Mouse (Mus musculus) embryonic stem cell, embryonic (primary cell): ENCODE measurements around the gene Dnah7b.
"Not testable (repeated sequence)": the region's sequence is repeated elsewhere in the genome, so short reads cannot be mapped to it uniquely, and the experiment has no call there.

Experiments
- CTCF ChIA-PET, 4 experiments: fragments of 300-600 bp in 2 of 4; fragments of 350-600 bp in 2 of 4; sonication (Branson Sonifier 250); formaldehyde crosslinking; loops; one replicate each; lab custom pipeline; 2022; ENCODE audit warnings: inconsistent platforms in 2 of 4; lab: Charles Lee
- POLR2A ChIA-PET, 4 experiments: fragments of 300-600 bp in 2 of 4; fragments of 350-600 bp in 2 of 4; sonication (Branson Sonifier 250); formaldehyde crosslinking; loops; one replicate each; lab custom pipeline; 2022; ENCODE audit warnings: antibody characterized with exemption in 4 of 4, inconsistent platforms in 1 of 4; lab: Charles Lee

Gene Dnah7b

DNA sequence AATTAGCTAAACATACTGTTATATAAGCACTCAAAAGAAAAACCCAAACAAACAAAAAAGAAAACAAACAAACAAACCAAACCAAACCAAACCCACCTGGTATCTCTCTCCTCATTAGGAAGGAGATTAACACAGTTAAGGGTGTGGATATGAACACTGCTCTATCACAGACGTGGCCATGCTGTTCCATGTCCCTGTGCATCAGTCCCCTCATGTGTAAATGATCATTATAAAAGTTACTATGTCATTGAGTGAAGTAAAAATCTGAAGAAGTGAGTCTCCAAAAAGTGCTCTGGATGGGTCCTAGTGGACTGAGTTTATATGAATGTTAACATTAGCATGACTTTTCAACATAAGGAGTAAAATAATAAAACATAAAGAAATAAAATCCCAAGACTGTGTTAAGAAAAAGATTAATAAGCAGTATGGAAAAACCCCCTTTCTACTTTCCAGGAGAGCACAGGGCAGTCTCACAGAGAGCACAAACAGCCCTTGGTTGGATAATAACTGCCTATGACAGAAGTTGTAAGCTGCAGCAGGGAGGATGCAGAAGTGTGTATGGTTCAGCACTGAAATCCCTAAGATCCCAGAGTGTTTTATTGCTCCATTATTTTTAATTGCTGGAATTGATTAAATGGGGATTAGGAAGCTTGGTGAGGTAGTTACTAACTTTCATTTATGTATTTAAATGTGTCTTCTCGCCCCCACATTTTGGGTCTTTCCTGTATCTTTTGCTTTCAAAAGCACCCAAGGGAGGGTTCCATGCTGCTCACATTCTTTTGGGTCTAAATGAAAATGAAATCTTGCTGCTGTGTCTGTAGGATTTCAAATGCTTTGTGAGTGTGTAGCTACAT, 212.2 kb downstream of the Dnah7b start:
- CTCF ChIA-PET, POLR2A ChIA-PET: not testable (repeated sequence)

DNA sequence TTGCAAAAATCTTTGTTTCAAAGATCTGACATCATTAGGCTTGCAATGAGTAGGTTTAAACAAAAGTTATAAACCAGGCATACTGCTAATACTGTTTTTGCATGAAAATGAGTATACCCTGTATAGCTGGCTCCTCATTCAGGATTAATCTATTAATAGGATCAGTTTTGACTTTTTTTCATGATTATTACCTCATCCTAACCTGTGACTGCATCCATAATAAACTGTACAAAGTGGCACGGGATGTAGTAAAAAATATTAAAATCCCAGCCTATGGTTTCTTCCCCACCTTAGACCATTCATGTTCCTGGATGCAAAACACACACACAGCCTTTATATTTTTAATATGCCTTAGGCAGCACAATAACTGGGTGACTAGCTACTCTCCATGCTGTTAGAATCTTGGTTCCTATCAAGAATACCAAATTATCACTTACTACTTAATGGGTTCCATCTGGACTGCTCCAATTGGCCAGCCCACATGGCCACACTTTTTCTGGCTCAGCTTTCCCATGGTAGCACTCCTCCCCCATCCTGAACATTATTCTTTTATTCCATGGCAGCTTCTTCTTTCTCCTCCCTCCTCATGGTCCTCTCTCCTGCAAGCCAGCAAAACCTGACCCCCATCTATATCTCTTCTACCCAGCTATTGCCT, 212.9 kb downstream of the Dnah7b start:
- CTCF ChIA-PET, POLR2A ChIA-PET: not testable (repeated sequence)

DNA sequence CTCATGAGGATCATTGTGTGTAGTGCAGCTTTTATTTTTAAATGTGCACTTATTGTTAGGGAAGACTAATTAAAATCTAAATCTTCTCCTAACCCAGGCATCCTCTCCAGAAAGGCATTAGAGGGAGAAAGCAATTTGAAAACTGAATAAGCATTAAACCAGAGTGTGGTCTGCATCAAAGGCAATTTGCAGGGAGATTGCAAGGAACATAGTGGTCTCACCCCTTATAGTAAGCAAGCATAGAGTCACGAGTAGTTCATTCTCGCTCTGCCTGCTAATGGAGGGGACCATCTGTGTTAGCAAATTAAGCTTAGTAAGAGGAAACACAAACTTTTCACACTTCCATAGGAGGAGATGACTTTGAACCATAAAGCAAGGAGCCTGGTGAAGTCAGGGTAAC, 228.3 kb downstream of the Dnah7b start:
- CTCF ChIA-PET, POLR2A ChIA-PET: not testable (repeated sequence)

DNA sequence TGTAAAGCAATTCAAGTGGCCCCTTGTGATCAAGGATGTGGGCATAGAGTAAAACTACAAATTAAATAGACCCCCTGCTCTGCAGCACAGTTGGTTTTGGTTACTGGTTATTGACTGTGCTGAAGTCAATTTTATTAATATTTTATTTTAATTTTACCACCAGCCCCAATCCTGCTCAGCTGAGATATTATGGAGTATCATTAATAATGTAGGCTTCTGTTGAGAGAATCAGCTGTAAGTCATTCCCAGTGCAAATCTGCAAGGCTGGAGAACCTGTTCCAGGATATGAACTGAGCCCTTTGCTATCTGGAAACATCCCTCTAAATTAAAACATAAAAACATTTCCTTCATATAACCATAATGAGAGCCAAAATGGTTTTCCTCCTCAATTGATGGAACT, 259.8 kb downstream of the Dnah7b start:
- CTCF ChIA-PET, POLR2A ChIA-PET: not testable (repeated sequence)

- CTCF ChIA-PET, POLR2A ChIA-PET: not testable (repeated sequence)
Measured at GRCm38 (mm10) chr1:46345301-46345700, 279.2 kb downstream of the Dnah7b start.

DNA sequence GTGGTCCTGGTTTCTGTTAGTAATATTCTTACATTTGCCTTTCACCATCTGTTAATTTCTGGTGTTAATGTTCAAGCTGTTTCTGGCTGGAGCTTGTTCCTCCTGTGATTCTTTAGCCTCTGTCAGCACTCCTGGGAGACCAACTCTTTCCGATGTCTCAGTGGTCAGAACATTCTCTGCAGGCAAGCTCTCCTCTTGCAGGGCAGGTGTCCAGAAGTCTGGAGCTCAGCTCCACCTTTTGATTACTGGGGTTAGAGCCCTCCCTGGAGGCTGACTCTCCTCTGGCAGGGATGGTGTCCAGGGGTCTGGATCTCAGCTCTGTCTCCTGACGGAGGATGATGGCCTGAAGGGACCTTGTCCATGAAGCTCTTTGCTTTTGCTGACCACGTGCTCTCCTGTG, 314.5 kb downstream of the Dnah7b start:
- CTCF ChIA-PET, result not testable (repeated sequence)

DNA sequence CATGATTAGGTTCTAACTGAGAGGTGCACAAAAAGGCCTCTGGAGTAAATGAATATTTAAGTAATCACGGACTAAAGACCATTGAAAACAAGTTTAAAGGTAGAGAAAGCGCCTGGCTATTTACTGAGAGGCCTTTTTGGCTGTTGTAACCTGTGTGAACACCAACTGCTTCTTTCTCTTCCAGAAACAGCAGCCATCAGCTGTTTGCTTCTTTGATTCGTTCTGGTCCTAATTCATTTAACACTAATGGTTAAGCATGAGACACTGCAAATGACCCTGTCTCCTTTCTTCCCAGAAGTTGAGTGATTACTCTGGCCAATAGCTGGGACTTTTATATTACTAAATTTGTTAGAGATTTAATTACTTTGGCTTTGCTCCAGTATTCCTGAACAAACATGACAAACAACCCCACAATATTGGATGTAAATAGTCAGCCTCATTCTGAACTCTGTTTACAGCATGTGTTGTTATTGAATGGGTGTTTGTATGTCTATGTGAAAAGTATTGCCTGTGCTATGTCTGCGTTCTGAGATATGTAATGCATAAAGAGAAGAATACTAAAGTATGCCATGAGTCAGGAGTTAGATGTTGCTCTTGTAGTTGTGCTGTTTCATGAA, 328.7 kb downstream of the Dnah7b start:
- CTCF ChIA-PET, POLR2A ChIA-PET: not testable (repeated sequence)

More for the DNA sequence above, 314.5 kb downstream of the Dnah7b start:
- POLR2A ChIA-PET, result not testable (repeated sequence)

GRCm38 (mm10) chr1:46408324-46409115, 342.4 kb downstream of the Dnah7b start:
- POLR2A ChIA-PET, result no interaction called here
- CTCF ChIA-PET, result no interaction called here

- POLR2A ChIA-PET, result not testable (repeated sequence)
- CTCF ChIA-PET, result interaction anchor here in 1 of 4 experiments (0.6 kb wide), 1 partner anchor 348 kb away, joined by 3 read pairs; no protein-coding TSS in a partner anchor
Measured at GRCm38 (mm10) chr1:46414798-46415197, 348.7 kb downstream of the Dnah7b start.

GRCm38 (mm10) chr1:46416946-46417345, 350.8 kb downstream of the Dnah7b start:
- CTCF ChIA-PET, result not testable (repeated sequence)

GRCm38 (mm10) chr1:46418966-46419365, 352.9 kb downstream of the Dnah7b start:
- POLR2A ChIA-PET, result not testable (repeated sequence)

More at GRCm38 (mm10) chr1:46416946-46417345, 350.8 kb downstream of the Dnah7b start:
- POLR2A ChIA-PET, result not testable (repeated sequence)

More at GRCm38 (mm10) chr1:46418966-46419365, 352.9 kb downstream of the Dnah7b start:
- CTCF ChIA-PET, result not testable (repeated sequence)
